Mouse (Mus musculus): ENCODE data around the gene Nfkb2.

- no peak for TF ChIP-seq CTCF (IDR thresholded peaks at IDR 0.05; ENCODE audit: low read depth)
- TF ChIP-seq EP300 (IDR thresholded peaks at IDR 0.05; ENCODE audit: low read depth): no peak
These were observed 9.0 kb downstream of the Nfkb2 start for GRCm38 (mm10) chr19:46313116-46313515.

All from heart, postnatal 0 days (tissue).